Mouse (Mus musculus) stomach, postnatal 0 days (tissue): ENCODE measurements around the gene Gm10073. TPM values are rescaled to one million over a fixed set of nuclear protein-coding genes. Genes with fewer than 3 reads are reported as not detected.
A peak's percentile ranks its signal among the peaks of the same experiment; 100 is the strongest.
"Not testable (repeated sequence)": the region's sequence is repeated elsewhere in the genome, so short reads cannot be mapped to it uniquely, and the experiment has no call there.

Experiments
- ATAC-seq: fragments of 200-750 bp; cut with Nextera tagmentation; 2 replicates; pipeline ENCODE4 v1.8.0; 2017; ENCODE audit not compliant: low FRiP score, low TSS enrichment
- DNase-seq: peaks from one replicate; pipeline ENCODE4 v3.0.0-alpha.2; 2016; ENCODE audit warnings: low spot score
- H3K27ac ChIP-seq: fragments of 300-500 bp; sonication (generic); replicated peaks from 2 replicates; pipeline ENCODE4 v1.5.1; 2014; ENCODE audit warnings: mild to moderate bottlenecking, control low read depth
- H3K27me3 ChIP-seq: fragments of 300-500 bp; sonication (generic); 2 replicates; pipeline ENCODE4 v1.6.1; 2014; ENCODE audit warnings: low read length; ENCODE audit not compliant: control insufficient read depth, insufficient read depth
- H3K36me3 ChIP-seq: fragments of 300-500 bp; sonication (generic); 2 replicates; pipeline ENCODE4 v1.6.1; 2014; ENCODE audit warnings: low read length, mixed read lengths; ENCODE audit not compliant: control insufficient read depth, insufficient read depth
- H3K4me1 ChIP-seq: fragments of 300-500 bp; sonication (generic); replicated peaks from 2 replicates; pipeline ENCODE4 v1.6.1; 2014; ENCODE audit warnings: antibody characterized with exemption; ENCODE audit not compliant: control insufficient read depth, insufficient read depth
- H3K4me2 ChIP-seq: fragments of 300-500 bp; sonication (generic); replicated peaks from 2 replicates; pipeline ENCODE4 v1.6.1; 2014; ENCODE audit warnings: low read depth, mild to moderate bottlenecking, control low read depth, moderate library complexity
- H3K4me3 ChIP-seq: fragments of 300-500 bp; sonication (generic); 2 replicates; pipeline ENCODE4 v1.5.1; 2014; ENCODE audit warnings: low read depth, low read length, control low read depth
- H3K9ac ChIP-seq: fragments of 300-500 bp; sonication (generic); 2 replicates; pipeline ENCODE4 v1.6.1; 2014; ENCODE audit warnings: mild to moderate bottlenecking, low read length, control low read depth, mixed read lengths
- H3K9me3 ChIP-seq: fragments of 300-500 bp; sonication (generic); 2 replicates; pipeline ENCODE4 v1.6.1; 2016; ENCODE audit warnings: low read length; ENCODE audit not compliant: control insufficient read depth
- CTCF ChIP-seq: IDR thresholded peaks from 2 replicates; pipeline ENCODE4 v1.5.1; 2016; ENCODE audit warnings: antibody characterized with exemption, low read depth, mild to moderate bottlenecking, moderate library complexity
- EP300 ChIP-seq: optimal IDR thresholded peaks from 2 replicates; pipeline ENCODE3; 2016; ENCODE audit warnings: antibody characterized with exemption
- WGBS: fragments of 180-500 bp; shearing (Covaris S2); extraction: QIAGEN DNeasy Blood & Tissue Kit; methylation state at CpG from one replicate; pipeline ENCODE4 v1.1.7; 2014; 5-methylcytosine and 5-hydroxymethylcytosine counted together
- polyA plus RNA-seq: library from polyadenylated mRNA; unstranded; fragments of >200 nt; fragmentation: Nextera tagmentation; extraction: Ambion mirVana; gene quantifications from 2 replicates; pipeline ENCODE4 v1.2.1, GENCODE M21; 2015

Gene Gm10073
- polyA plus RNA-seq, 1 experiment from 2014 or later: 14.2 TPM

DNA sequence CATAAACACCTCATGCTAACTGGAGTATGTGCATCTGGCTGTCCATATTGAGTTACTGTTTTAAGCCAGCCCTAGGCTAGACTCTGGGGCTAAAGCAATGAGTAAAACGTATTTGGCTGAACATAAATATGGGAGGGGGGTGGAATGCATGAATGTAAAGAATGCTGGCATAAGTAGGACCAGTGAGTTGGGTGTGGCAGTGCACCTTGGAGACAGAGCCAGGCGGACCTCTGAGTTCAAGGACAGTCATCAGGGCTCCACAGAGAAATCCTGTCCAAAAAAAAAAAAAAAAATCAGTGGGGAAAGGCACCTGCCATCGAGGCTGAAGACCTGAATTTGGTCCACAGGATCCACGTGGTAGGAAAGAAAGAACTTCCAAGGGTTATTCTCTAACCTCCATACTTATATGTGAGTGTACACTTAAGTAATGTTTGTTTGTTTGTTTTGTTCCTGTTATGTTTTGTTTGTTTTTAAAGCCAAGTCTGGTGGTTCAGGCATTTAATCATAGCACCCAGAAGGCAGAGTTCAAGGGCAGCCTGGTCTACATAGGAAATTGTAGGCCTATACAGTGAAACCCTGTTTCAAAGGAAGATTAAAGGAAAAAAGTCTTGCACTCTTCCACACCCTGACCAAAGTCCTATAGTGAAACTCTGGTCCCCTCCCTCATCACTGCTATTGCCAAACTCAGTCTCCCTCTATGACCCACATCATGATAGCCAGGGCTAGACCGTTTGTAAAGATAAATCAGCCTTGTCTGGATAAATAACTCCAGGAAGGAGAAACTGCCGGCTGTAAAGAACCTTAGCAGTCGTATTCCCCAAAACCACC lies 36.0 kb upstream of the Gm10073 start:
- Histone ChIP-seq H3K9ac (no peak overlapping the region), H3K4me2 (no peak overlapping the region), H3K27ac (peak overlapping the region; percentile 90; the same call in 1 of the 2 replicates), H3K36me3 (no peaks in the 10 kb centered on the region), H3K9me3 (no peaks in the 10 kb centered on the region), H3K4me1 (no peaks in the 10 kb centered on the region), H3K4me3 (no peak overlapping the region), H3K27me3 (0 out of 2 replicates have a peak, but pooled peaks cover 3% of the 10 kb centered on the region)
- ATAC-seq: no peak
- DNase-seq: no peak
- 47% methylated on average over 7 of the region's 7 CpGs for WGBS
- TF ChIP-seq CTCF (no peak), EP300 (no peak)

DNA sequence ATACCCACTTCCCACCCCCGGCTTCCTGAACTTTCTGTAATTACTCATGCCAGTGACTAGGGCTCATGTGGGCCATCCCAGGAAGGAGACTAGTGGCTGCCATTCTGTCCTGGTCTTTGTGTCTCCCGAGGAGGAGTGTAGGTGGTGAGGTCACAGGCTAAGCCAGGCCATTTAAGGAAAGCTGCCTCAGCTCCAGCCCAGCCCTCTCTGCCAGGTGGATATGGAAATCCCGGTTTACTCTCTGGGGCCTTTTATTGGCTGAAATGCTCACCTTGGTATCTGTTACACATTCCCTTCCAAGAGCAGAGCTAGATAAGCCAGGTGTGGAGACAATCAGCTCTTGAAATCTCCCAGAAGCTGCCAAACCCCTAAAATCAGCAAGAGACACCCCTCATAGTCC lies 35.2 kb upstream of the Gm10073 start:
- H3K4me3 ChIP-seq: no peak overlapping the region
- no peak overlapping the region for H3K9ac ChIP-seq
- H3K27me3 ChIP-seq: 0 out of 2 replicates have a peak, but pooled peaks cover 4% of the 10 kb centered on the region
- TF ChIP-seq CTCF: no peak
- TF ChIP-seq EP300: no peak
- no peaks in the 10 kb centered on the region for H3K4me1 ChIP-seq
- H3K27ac ChIP-seq: peak overlapping the region; percentile 56
- no peak for DNase-seq
- no peaks in the 10 kb centered on the region for H3K36me3 ChIP-seq
- H3K4me2 ChIP-seq: no peak overlapping the region
- no peaks in the 10 kb centered on the region for H3K9me3 ChIP-seq
- no peak for ATAC-seq
- WGBS: 15% methylated on average over 3 of the region's 3 CpGs

DNA sequence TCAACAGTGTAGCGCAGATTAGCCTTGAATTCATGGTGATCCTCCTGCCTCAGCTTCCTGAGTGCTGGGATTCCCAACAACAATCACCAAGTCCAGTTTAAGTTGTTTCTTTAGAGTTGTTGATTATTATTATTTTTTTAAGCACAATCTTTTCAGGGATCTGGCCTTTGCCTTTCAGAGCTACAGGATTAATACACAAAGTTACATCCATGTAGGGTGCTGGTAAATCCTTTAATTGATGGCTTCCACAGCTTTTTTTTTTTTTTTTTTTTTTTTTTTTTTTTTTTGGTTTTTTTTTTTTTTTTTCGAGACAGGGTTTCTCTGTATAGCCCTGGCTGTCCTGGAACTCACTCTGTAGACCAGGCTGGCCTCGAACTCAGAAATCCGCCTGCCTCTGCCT lies 34.5 kb upstream of the Gm10073 start:
- ATAC-seq, H3K4me2 ChIP-seq, H3K36me3 ChIP-seq, H3K9me3 ChIP-seq, H3K4me1 ChIP-seq, H3K9ac ChIP-seq, DNase-seq, H3K27me3 ChIP-seq, H3K27ac ChIP-seq, H3K4me3 ChIP-seq: not testable (repeated sequence)
- WGBS: 96% methylated on average over 3 of the region's 4 CpGs

DNA sequence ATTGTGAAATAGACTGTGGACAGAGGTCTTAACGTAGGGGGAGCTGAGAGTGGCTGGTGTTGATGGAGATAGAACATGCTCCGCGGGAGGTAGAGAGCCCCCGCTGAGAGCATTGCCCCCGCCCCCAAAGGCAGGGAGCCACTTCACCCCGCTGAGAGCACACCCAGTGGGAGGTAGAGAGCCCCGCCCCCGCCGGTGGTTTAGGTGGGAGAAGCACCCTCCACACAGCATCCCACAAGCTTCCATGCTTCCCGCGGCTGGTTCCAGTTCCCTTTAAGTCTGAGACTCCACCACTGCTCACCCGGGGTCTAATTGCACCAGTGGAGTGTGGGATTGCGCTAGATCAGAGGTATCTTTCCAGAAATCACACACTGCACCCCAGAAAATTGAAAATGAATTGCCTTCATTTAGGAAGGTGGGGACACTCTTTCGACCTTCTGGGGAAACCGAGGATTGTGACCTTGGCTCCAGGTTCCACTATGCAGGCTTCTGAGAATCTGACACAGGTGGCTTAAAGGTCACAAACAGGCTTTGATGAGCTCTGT lies 33.4 kb upstream of the Gm10073 start:
- peak overlapping the region; percentile 38 for H3K4me2 ChIP-seq
- no peak for TF ChIP-seq EP300
- TF ChIP-seq CTCF: no peak
- H3K27ac ChIP-seq: 0 out of 2 replicates have a peak overlapping the region, but pooled peaks have one; percentile 35
- 31% methylated on average over 15 of the region's 15 CpGs for WGBS
- DNase-seq (no peak), ATAC-seq (no peak)
- no peak overlapping the region for H3K4me3 ChIP-seq
- 0 out of 2 replicates have a peak, but pooled peaks cover 6% of the 10 kb centered on the region for H3K27me3 ChIP-seq
- H3K9ac ChIP-seq: no peak overlapping the region
- H3K4me1 ChIP-seq: no peaks in the 10 kb centered on the region
- H3K36me3 ChIP-seq: no peaks in the 10 kb centered on the region
- H3K9me3 ChIP-seq: no peaks in the 10 kb centered on the region

DNA sequence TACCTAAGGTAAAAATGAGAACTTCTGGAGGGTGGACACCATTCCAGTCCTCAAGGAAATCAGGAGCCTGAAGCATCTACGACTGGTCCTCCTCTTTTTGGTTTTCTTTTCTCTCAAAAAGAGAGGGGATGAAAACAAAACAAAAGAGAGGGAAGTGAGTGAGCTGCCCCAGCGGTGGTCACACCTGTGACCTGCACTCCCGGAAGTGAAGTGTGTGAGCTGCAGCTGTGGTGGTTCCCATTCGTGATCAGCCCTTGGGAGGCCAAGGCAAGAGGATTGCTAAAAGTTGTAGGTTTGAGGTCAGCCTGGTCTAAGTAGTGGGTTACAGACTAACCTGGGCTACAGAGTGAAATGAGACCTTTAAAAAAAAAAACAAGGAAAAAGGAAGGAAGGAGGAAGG lies 32.9 kb upstream of the Gm10073 start:
- DNase-seq (no peak), ATAC-seq (no peak)
- H3K4me2 ChIP-seq: peak overlapping the region; percentile 38
- no peaks in the 10 kb centered on the region for H3K4me1 ChIP-seq
- H3K9me3 ChIP-seq: no peaks in the 10 kb centered on the region
- peak overlapping the region; percentile 18 for H3K4me3 ChIP-seq
- H3K27me3 ChIP-seq: 0 out of 2 replicates have a peak, but pooled peaks cover 6% of the 10 kb centered on the region
- no peaks in the 10 kb centered on the region for H3K36me3 ChIP-seq
- H3K27ac ChIP-seq: no peak overlapping the region
- H3K9ac ChIP-seq: no peak overlapping the region
- TF ChIP-seq CTCF: no peak
- no peak for TF ChIP-seq EP300
- WGBS: 25% methylated on average over 4 of the region's 4 CpGs

DNA sequence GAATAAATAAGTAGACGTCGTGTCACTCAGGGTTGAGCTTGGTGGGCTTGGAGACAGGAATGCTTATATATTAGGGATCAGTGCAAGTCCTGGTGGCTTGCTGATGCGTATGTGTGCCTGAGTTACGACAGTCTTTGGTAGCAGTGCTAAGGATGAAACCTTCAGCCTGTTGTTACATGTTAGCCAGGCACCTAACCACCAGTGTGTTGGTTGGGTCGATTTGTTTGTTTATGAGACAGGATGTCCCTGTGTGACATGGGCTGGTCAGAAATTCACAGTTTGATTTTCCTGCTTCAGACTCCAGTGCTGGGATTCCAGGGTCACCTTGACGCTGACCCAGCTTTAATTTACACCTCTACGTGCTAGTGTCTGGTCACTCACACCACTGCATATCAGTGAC lies 32.4 kb upstream of the Gm10073 start:
- peak overlapping the region; percentile 24; the same call in 1 of the 2 replicates for H3K27ac ChIP-seq

More for the DNA sequence above, 32.4 kb upstream of the Gm10073 start:
- Histone ChIP-seq H3K36me3 (no peaks in the 10 kb centered on the region), H3K4me2 (peak overlapping the region; percentile 38), H3K9me3 (no peaks in the 10 kb centered on the region), H3K4me1 (no peaks in the 10 kb centered on the region), H3K9ac (no peak overlapping the region), H3K4me3 (peak overlapping the region; percentile 18), H3K27me3 (0 out of 2 replicates have a peak, but pooled peaks cover 6% of the 10 kb centered on the region)
- TF ChIP-seq EP300: no peak
- ATAC-seq (no peak), DNase-seq (no peak)
- 39% methylated on average over 7 of the region's 7 CpGs for WGBS
